Mouse (Mus musculus) heart, embryonic 12.5 days (tissue): ENCODE measurements around the gene Fam214b. TPM values are rescaled to one million over a fixed set of nuclear protein-coding genes. Genes with fewer than 3 reads are reported as not detected.
"Not testable (repeated sequence)": the region's sequence is repeated elsewhere in the genome, so short reads cannot be mapped to it uniquely, and the experiment has no call there.

Experiments used
- ATAC-seq: fragments of 200-750 bp; cut with Nextera tagmentation; 2 replicates; pipeline ENCODE4 v1.8.0; 2017; ENCODE audit warnings: moderate TSS enrichment, moderate library complexity; ENCODE audit not compliant: insufficient number of reproducible peaks, low FRiP score
- H3K27ac ChIP-seq: fragments of 300-500 bp; sonication (generic); 2 replicates; pipeline ENCODE4 v1.5.1; 2016; ENCODE audit warnings: mild to moderate bottlenecking, moderate library complexity; ENCODE audit not compliant: poor library complexity, severe bottlenecking
- H3K27me3 ChIP-seq: fragments of 300-500 bp; sonication (generic); replicated peaks from 2 replicates; pipeline ENCODE4 v1.6.1; 2016; ENCODE audit warnings: mild to moderate bottlenecking, moderate library complexity
- H3K36me3 ChIP-seq: fragments of 300-500 bp; sonication (generic); 2 replicates; pipeline ENCODE4 v1.6.1; 2016; ENCODE audit warnings: mild to moderate bottlenecking, moderate library complexity
- H3K4me1 ChIP-seq: fragments of 300-500 bp; sonication (generic); replicated peaks from 2 replicates; pipeline ENCODE4 v1.6.1; 2016; ENCODE audit warnings: mild to moderate bottlenecking
- H3K4me2 ChIP-seq: fragments of 300-500 bp; sonication (generic); 2 replicates; pipeline ENCODE4 v1.6.1; 2016; ENCODE audit warnings: mild to moderate bottlenecking, moderate library complexity
- H3K4me3 ChIP-seq: fragments of 300-500 bp; sonication (generic); 2 replicates; pipeline ENCODE4 v1.5.1; 2016; ENCODE audit warnings: mild to moderate bottlenecking
- H3K9ac ChIP-seq: fragments of 300-500 bp; sonication (generic); 2 replicates; pipeline ENCODE4 v1.6.1; 2016; ENCODE audit warnings: mild to moderate bottlenecking, moderate library complexity
- H3K9me3 ChIP-seq: fragments of 300-500 bp; sonication (generic); replicated peaks from 2 replicates; pipeline ENCODE4 v1.6.1; 2016; ENCODE audit warnings: mild to moderate bottlenecking, moderate library complexity
- WGBS: fragments of 180-500 bp; shearing (Covaris S2); methylation state at CpG from one replicate; pipeline ENCODE4 v1.1.7; 2016; 5-methylcytosine and 5-hydroxymethylcytosine counted together
- polyA plus RNA-seq: library from polyadenylated mRNA; unstranded; fragments of >200 nt; fragmentation: Nextera tagmentation; extraction: Ambion mirVana; gene quantifications from 2 replicates; pipeline ENCODE4 v1.2.1, GENCODE M21; 2016

The Fam214b gene
- polyA plus RNA-seq, 1 experiment from 2014 or later, result 17.4 TPM

DNA sequence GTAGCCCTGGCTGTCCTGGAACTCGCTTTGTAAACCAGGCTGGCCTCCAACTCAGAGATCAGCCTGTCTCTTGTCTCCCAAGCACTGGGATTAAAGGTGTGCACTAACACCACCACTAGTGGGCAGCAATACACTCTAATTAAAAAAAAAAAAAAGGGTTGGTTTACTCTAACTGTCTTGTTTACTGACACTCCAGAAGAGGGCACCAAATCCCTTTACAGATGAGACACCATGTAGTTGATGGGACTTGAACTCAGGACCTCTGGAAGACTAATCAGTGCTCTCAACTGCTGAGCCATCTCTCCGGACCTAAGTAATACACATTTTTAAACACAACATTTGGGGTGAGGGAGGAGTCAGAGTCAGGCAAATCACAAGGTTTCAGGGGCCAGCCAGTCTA is 40.3 kb downstream of the Fam214b start:
- WGBS, result 54% methylated on average over 2 of the region's 2 CpGs
- H3K36me3 ChIP-seq, result peaks cover 20% of the 10 kb centered on the region; the same call in 1 of the 2 replicates
- no peaks in the 10 kb centered on the region for H3K27me3 ChIP-seq
- ATAC-seq, result no peak
- peaks cover 10% of the 10 kb centered on the region for H3K4me1 ChIP-seq
- no peak overlapping the region for H3K4me2 ChIP-seq
- no peak overlapping the region for H3K4me3 ChIP-seq
- no peak overlapping the region for H3K9ac ChIP-seq
- no peaks in the 10 kb centered on the region for H3K9me3 ChIP-seq
- no peak overlapping the region for H3K27ac ChIP-seq

DNA sequence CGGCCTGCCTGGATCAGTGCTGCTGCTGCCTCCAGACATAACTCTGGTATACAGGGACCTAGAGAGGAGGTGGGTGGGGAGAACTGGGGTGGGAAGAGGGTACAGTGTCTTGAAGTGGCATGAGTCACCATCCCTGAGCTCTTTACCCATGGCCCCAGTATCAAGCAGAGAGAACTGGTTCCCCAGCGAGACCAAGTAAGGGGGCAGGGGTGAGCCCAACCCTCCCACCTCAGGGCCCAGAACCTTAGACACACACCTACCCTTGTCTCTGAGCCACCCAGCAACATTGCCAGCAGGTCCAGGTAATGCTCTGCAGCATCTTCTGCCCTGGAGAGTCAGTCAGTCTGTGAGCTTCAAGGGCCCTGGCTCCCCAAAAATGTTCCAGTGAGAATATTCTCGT is 41.1 kb downstream of the Fam214b start:
- H3K36me3 ChIP-seq, result peaks cover 20% of the 10 kb centered on the region; the same call in 1 of the 2 replicates
- ATAC-seq, result no peak
- H3K9ac ChIP-seq, result no peak overlapping the region
- no peak overlapping the region for H3K27ac ChIP-seq
- peaks cover 10% of the 10 kb centered on the region for H3K4me1 ChIP-seq
- H3K4me2 ChIP-seq, result no peak overlapping the region
- WGBS, result 95% methylated on average over 3 of the region's 3 CpGs
- H3K4me3 ChIP-seq, result no peak overlapping the region
- no peaks in the 10 kb centered on the region for H3K9me3 ChIP-seq
- no peaks in the 10 kb centered on the region for H3K27me3 ChIP-seq

DNA sequence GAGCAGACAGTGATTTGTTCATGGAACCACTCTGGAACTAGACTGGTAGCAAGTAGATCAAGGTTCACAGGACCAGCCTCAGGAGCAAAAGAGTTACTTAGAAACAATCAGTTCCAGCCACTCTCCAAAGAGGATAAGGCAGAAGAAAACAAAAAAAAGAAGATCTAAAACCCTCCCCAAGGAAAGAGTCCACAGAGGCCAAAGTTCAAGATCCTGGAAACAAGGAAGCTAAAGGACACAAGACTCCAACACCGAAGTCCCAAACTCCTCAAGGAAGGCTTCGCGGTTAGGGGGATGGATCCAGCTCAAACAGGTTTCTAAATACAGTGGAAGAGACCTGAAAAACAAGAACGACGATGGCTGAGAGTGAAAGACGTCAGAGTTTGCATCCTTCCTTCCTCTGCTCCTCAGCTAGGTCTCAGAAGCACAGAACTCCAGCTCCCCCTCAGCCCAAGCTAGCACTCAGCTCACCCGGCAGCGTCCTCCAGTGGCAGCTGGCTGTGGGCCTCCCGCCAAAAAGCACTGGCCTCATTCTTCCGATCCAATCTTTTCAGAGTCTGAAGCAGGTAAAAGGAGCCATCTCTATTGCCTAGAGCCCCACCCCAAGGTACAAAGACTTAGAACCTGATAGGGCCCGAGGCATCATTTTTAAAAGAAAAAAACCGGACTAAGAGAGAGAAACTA is 43.1 kb downstream of the Fam214b start:
- Histone ChIP-seq H3K27me3 (no peaks in the 10 kb centered on the region), H3K4me3 (no peak overlapping the region), H3K27ac (no peak overlapping the region), H3K9me3 (no peaks in the 10 kb centered on the region), H3K9ac (no peak overlapping the region), H3K4me1 (peaks cover 9% of the 10 kb centered on the region), H3K4me2 (no peak overlapping the region), H3K36me3 (peaks cover 20% of the 10 kb centered on the region; the same call in 1 of the 2 replicates)
- no peak for ATAC-seq
- 75% methylated on average over 12 of the region's 12 CpGs for WGBS

DNA sequence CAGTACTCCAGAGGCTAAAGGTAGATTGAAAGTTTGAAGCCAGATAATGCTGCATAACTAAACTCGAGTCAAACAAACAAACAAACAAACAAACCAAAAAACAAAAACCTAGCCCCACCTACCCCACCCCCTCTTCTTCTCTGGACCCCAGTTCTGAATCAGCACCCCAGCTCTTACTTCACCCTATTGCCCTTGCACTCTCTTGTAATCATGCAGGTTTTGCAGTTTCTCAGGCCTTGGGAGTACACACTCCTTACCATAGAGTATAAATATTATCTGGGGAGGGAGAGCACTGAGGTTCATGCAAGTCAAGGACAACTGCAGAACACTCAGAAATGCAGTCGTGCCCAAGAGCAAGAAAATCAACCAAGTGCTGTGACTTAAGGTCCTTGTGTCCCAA is 44.7 kb downstream of the Fam214b start:
- Histone ChIP-seq H3K27me3 (no peaks in the 10 kb centered on the region), H3K27ac (no peak overlapping the region), H3K4me3 (no peak overlapping the region), H3K4me2 (no peak overlapping the region), H3K4me1 (peaks cover 20% of the 10 kb centered on the region), H3K36me3 (peaks cover 12% of the 10 kb centered on the region; the same call in 1 of the 2 replicates), H3K9ac (no peak overlapping the region), H3K9me3 (no peaks in the 10 kb centered on the region)
- no peak for ATAC-seq
- 77% methylated on average over 2 of the region's 2 CpGs for WGBS

GRCm38 (mm10) chr4:43000141-43000986 is 45.7 kb downstream of the Fam214b start, which contains the start of gene Vcp:
Gene Vcp (minus strand): TSS chr4:43000507.
- not testable (repeated sequence) for H3K9me3 ChIP-seq, H3K27me3 ChIP-seq
- WGBS, result under 1% methylated on average over 52 of the region's 56 CpGs
- Histone ChIP-seq H3K4me3 (peak within 1 kb of the TSS; percentile 97), H3K27ac (peak within 1 kb of the TSS; percentile 100), H3K4me1 (peaks cover 20% of the 10 kb centered on the region), H3K36me3 (peaks cover 19% of the 10 kb centered on the region), H3K9ac (peak within 1 kb of the TSS; percentile 99), H3K4me2 (peak within 1 kb of the TSS; percentile 65)
- peak; percentile 98 for ATAC-seq

DNA sequence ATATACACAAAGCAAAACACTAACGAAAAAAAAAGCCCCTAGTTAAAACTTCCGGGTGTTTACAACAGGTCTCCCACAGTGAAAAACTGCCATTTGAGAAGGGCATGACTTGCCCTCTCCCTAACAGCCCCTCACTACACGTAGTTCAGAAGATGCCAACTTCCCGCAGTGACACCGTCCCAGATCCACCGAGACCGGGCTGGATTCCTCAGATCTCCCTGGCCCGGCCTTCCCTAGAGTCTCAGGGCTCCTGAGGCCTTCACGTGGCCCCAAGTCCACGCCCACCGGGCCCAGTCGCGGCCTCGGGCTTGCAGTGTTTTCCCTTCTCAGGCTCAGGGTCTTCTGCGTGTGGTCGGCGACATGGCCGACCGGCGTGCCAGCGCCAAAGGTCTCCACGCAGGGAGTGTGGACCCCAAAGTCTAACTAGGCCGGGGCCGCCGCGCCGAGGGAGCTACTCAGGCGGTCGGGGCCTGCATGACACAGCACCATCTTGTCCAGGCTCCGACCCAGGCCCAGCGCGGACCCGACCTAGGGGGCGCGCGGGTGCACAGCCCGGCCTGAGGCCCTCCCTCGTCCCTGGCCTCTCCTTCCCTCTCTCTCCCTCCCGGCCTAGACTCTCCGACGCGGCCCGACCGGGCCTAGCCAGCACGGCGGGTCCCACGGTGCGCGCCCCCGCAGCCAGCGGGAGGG is 46.4 kb downstream of the Fam214b start:
- Histone ChIP-seq H3K4me2 (peak overlapping the region; percentile 65), H3K9ac (peak overlapping the region; percentile 99), H3K4me1 (peaks cover 20% of the 10 kb centered on the region), H3K36me3 (peaks cover 19% of the 10 kb centered on the region), H3K27ac (peak overlapping the region; percentile 100), H3K9me3 (no peaks in the 10 kb centered on the region), H3K4me3 (peak overlapping the region; percentile 97), H3K27me3 (no peaks in the 10 kb centered on the region)
- WGBS, result under 1% methylated on average over 51 of the region's 51 CpGs
- peak; percentile 90 for ATAC-seq

GRCm38 (mm10) chr4:42998022-42998421 is 48.0 kb downstream of the Fam214b start:
- WGBS, result 46% methylated on average over 2 of the region's 2 CpGs
- ATAC-seq, result no peak
- Histone ChIP-seq H3K27me3 (no peaks in the 10 kb centered on the region), H3K9me3 (no peaks in the 10 kb centered on the region), H3K36me3 (peaks cover 32% of the 10 kb centered on the region), H3K4me2 (peak overlapping the region; percentile 65), H3K27ac (peak overlapping the region; percentile 83), H3K4me1 (peaks cover 20% of the 10 kb centered on the region), H3K4me3 (peak overlapping the region; percentile 97), H3K9ac (peak overlapping the region; percentile 99)

DNA sequence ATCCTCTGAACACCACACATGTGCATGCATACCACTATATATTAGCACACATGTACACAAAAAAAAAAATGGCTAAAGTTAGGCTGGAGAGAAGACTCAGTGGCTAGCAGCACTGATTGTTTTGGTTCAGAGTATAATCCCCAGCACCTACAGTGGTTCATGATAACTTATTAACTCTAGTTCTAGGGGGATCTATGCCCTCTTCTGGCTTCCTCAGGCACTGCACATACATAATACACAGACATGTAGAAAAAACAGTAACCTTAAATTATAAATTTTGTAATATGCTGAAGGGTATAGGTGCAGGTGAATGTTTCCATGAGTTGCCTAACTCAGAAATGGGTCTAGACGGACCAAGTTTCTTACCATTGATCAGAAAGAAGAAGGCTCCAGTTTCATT is 57.7 kb downstream of the Fam214b start:
- ATAC-seq, result no peak
- Histone ChIP-seq H3K4me2 (no peak overlapping the region), H3K36me3 (peaks cover 98% of the 10 kb centered on the region), H3K4me3 (no peak overlapping the region), H3K9me3 (no peaks in the 10 kb centered on the region), H3K27me3 (no peaks in the 10 kb centered on the region), H3K4me1 (no peaks in the 10 kb centered on the region), H3K9ac (no peak overlapping the region), H3K27ac (no peak overlapping the region)
- WGBS, result 87% methylated on average over 1 of the region's 1 CpGs

Other genes with a start within 250 kb of the Fam214b start
- gene Fam205a1, start 192.3 kb downstream of the Fam214b start, polyA plus RNA-seq, result 0.04 TPM in 1 of 2 replicates, not detected in the other
- 0.11 TPM in 1 of 2 replicates, not detected in the other for gene Gm12394, start 189.4 kb downstream of the Fam214b start, polyA plus RNA-seq
- gene Fam205c, start 172.0 kb downstream of the Fam214b start, polyA plus RNA-seq, result 0.37 and 0.60 TPM in 2 replicates
- gene Phf24, start 129.6 kb downstream of the Fam214b start, polyA plus RNA-seq, result 3.4 and 3.9 TPM in 2 replicates
- 15.6 and 17.7 TPM in 2 replicates for gene Dnajb5, start 96.4 kb downstream of the Fam214b start, polyA plus RNA-seq
- gene 1700022I11Rik, start 76.6 kb downstream of the Fam214b start, polyA plus RNA-seq, result 0.23 and 0.49 TPM in 2 replicates
- gene Vcp, start 45.7 kb downstream of the Fam214b start, polyA plus RNA-seq, result 568 and 582 TPM in 2 replicates
- gene Fancg, start 35.7 kb downstream of the Fam214b start, polyA plus RNA-seq, result 12.2 and 12.9 TPM in 2 replicates
- gene Pigo, start 20.4 kb downstream of the Fam214b start, polyA plus RNA-seq, result 15.8 and 18.7 TPM in 2 replicates
- 208 and 219 TPM in 2 replicates for gene Stoml2, start 14.5 kb downstream of the Fam214b start, polyA plus RNA-seq
- gene Unc13b, start 12.7 kb upstream of the Fam214b start, polyA plus RNA-seq, result 15.1 and 15.8 TPM in 2 replicates
- gene Atp8b5, start 220.9 kb upstream of the Fam214b start, polyA plus RNA-seq, result 0.21 TPM in 1 of 2 replicates, not detected in the other